Mouse (Mus musculus): ENCODE results near the gene Setd4. TPM values are rescaled to one million over a fixed set of nuclear protein-coding genes. Genes with fewer than 3 reads are reported as not detected.

Setd4 gene
- polyA plus RNA-seq, 1 experiment from 2014 or later: 9.7 TPM

GRCm38 (mm10) chr16:93584976-93585702, 18.7 kb downstream of the Setd4 start:
- Histone ChIP-seq H3K9ac (ENCODE audit: low read depth, low read length) (no peak overlapping the region), H3K36me3 (ENCODE audit: control insufficient read depth, insufficient read depth, low read length) (0 out of 2 replicates have a peak, but pooled peaks cover 3% of the 10 kb centered on the region), H3K9me3 (ENCODE audit: control insufficient read depth, low read length) (no peaks in the 10 kb centered on the region), H3K27me3 (replicated peaks; ENCODE audit: control insufficient read depth, insufficient read depth, low read length) (no peaks in the 10 kb centered on the region), H3K27ac (ENCODE audit: low read length) (no peak overlapping the region), H3K4me2 (ENCODE audit: low read depth, low read length) (no peak overlapping the region), H3K4me3 (ENCODE audit: low read length) (no peak overlapping the region), H3K4me1 (ENCODE audit: control insufficient read depth, insufficient read depth, low read length) (no peaks in the 10 kb centered on the region)
- 81% methylated on average over 24 of the region's 24 CpGs for WGBS
- no peak for ATAC-seq

GRCm38 (mm10) chr16:93581125-93581524, 22.7 kb downstream of the Setd4 start:
- Histone ChIP-seq H3K4me3 (ENCODE audit: low read length) (no peak overlapping the region), H3K9me3 (ENCODE audit: control insufficient read depth, low read length) (no peaks in the 10 kb centered on the region), H3K36me3 (ENCODE audit: control insufficient read depth, insufficient read depth, low read length) (0 out of 2 replicates have a peak, but pooled peaks cover 3% of the 10 kb centered on the region), H3K9ac (ENCODE audit: low read depth, low read length) (no peak overlapping the region), H3K27me3 (replicated peaks; ENCODE audit: control insufficient read depth, insufficient read depth, low read length) (no peaks in the 10 kb centered on the region), H3K4me1 (ENCODE audit: control insufficient read depth, insufficient read depth, low read length) (no peaks in the 10 kb centered on the region), H3K27ac (ENCODE audit: low read length) (no peak overlapping the region), H3K4me2 (ENCODE audit: low read depth, low read length) (no peak overlapping the region)
- WGBS: 74% methylated on average over 6 of the region's 6 CpGs
- no peak for ATAC-seq

- no peak for ATAC-seq
- H3K9ac ChIP-seq (ENCODE audit: low read depth, low read length): no peak overlapping the region
- no peak overlapping the region for H3K27ac ChIP-seq (ENCODE audit: low read length)
- no peaks in the 10 kb centered on the region; the same call in 1 of the 2 replicates for H3K4me1 ChIP-seq (ENCODE audit: control insufficient read depth, insufficient read depth, low read length)
- H3K9me3 ChIP-seq (ENCODE audit: control insufficient read depth, low read length): no peaks in the 10 kb centered on the region
- no peak overlapping the region for H3K4me3 ChIP-seq (ENCODE audit: low read length)
- WGBS: 84% methylated on average over 8 of the region's 8 CpGs
- no peak overlapping the region for H3K4me2 ChIP-seq (ENCODE audit: low read depth, low read length)
- H3K36me3 ChIP-seq (ENCODE audit: control insufficient read depth, insufficient read depth, low read length): no peaks in the 10 kb centered on the region
- no peaks in the 10 kb centered on the region for H3K27me3 ChIP-seq (replicated peaks; ENCODE audit: control insufficient read depth, insufficient read depth, low read length)
These were observed 25.4 kb downstream of the Setd4 start for GRCm38 (mm10) chr16:93578346-93579005.

GRCm38 (mm10) chr16:93576412-93577082, 27.3 kb downstream of the Setd4 start:
- Histone ChIP-seq H3K4me3 (ENCODE audit: low read length) (no peak overlapping the region), H3K27ac (ENCODE audit: low read length) (no peak overlapping the region), H3K9me3 (ENCODE audit: control insufficient read depth, low read length) (no peaks in the 10 kb centered on the region), H3K36me3 (ENCODE audit: control insufficient read depth, insufficient read depth, low read length) (no peaks in the 10 kb centered on the region), H3K27me3 (replicated peaks; ENCODE audit: control insufficient read depth, insufficient read depth, low read length) (no peaks in the 10 kb centered on the region), H3K9ac (ENCODE audit: low read depth, low read length) (no peak overlapping the region), H3K4me2 (ENCODE audit: low read depth, low read length) (peak overlapping the region; percentile 11), H3K4me1 (ENCODE audit: control insufficient read depth, insufficient read depth, low read length) (no peaks in the 10 kb centered on the region; the same call in 1 of the 2 replicates)
- ATAC-seq: peak; percentile 76
- WGBS: 17% methylated on average over 14 of the region's 14 CpGs

- Histone ChIP-seq H3K27me3 (replicated peaks; ENCODE audit: control insufficient read depth, insufficient read depth, low read length) (no peaks in the 10 kb centered on the region), H3K9ac (ENCODE audit: low read depth, low read length) (no peak overlapping the region), H3K4me3 (ENCODE audit: low read length) (no peak overlapping the region), H3K4me1 (ENCODE audit: control insufficient read depth, insufficient read depth, low read length) (no peaks in the 10 kb centered on the region; the same call in 1 of the 2 replicates), H3K27ac (ENCODE audit: low read length) (no peak overlapping the region), H3K36me3 (ENCODE audit: control insufficient read depth, insufficient read depth, low read length) (no peaks in the 10 kb centered on the region), H3K9me3 (ENCODE audit: control insufficient read depth, low read length) (no peaks in the 10 kb centered on the region), H3K4me2 (ENCODE audit: low read depth, low read length) (no peak overlapping the region)
- ATAC-seq: no peak
- WGBS: 59% methylated on average over 5 of the region's 5 CpGs
These were observed 28.3 kb downstream of the Setd4 start for GRCm38 (mm10) chr16:93575574-93575973.

- no peak for ATAC-seq
- no peaks in the 10 kb centered on the region for H3K9me3 ChIP-seq (ENCODE audit: control insufficient read depth, low read length)
- no peaks in the 10 kb centered on the region for H3K27me3 ChIP-seq (replicated peaks; ENCODE audit: control insufficient read depth, insufficient read depth, low read length)
- 42% methylated on average over 18 of the region's 18 CpGs for WGBS
- H3K4me2 ChIP-seq (ENCODE audit: low read depth, low read length): no peak overlapping the region
- no peak overlapping the region for H3K27ac ChIP-seq (ENCODE audit: low read length)
- H3K36me3 ChIP-seq (ENCODE audit: control insufficient read depth, insufficient read depth, low read length): no peaks in the 10 kb centered on the region
- H3K9ac ChIP-seq (ENCODE audit: low read depth, low read length): no peak overlapping the region
- no peaks in the 10 kb centered on the region; the same call in 1 of the 2 replicates for H3K4me1 ChIP-seq (ENCODE audit: control insufficient read depth, insufficient read depth, low read length)
- no peak overlapping the region for H3K4me3 ChIP-seq (ENCODE audit: low read length)
These were observed 29.2 kb downstream of the Setd4 start for GRCm38 (mm10) chr16:93574521-93575191.

GRCm38 (mm10) chr16:93573434-93573833, 30.4 kb downstream of the Setd4 start:
- 96% methylated on average over 5 of the region's 5 CpGs for WGBS
- Histone ChIP-seq H3K4me1 (ENCODE audit: control insufficient read depth, insufficient read depth, low read length) (no peaks in the 10 kb centered on the region; the same call in 1 of the 2 replicates), H3K4me2 (ENCODE audit: low read depth, low read length) (no peak overlapping the region), H3K9me3 (ENCODE audit: control insufficient read depth, low read length) (no peaks in the 10 kb centered on the region), H3K4me3 (ENCODE audit: low read length) (no peak overlapping the region), H3K9ac (ENCODE audit: low read depth, low read length) (no peak overlapping the region), H3K36me3 (ENCODE audit: control insufficient read depth, insufficient read depth, low read length) (no peaks in the 10 kb centered on the region), H3K27ac (ENCODE audit: low read length) (no peak overlapping the region), H3K27me3 (replicated peaks; ENCODE audit: control insufficient read depth, insufficient read depth, low read length) (no peaks in the 10 kb centered on the region)
- ATAC-seq: no peak

GRCm38 (mm10) chr16:93572383-93572782, 31.5 kb downstream of the Setd4 start:
- Histone ChIP-seq H3K27ac (ENCODE audit: low read length) (no peak overlapping the region), H3K9ac (ENCODE audit: low read depth, low read length) (no peak overlapping the region), H3K36me3 (ENCODE audit: control insufficient read depth, insufficient read depth, low read length) (no peaks in the 10 kb centered on the region), H3K4me1 (ENCODE audit: control insufficient read depth, insufficient read depth, low read length) (no peaks in the 10 kb centered on the region; the same call in 1 of the 2 replicates), H3K27me3 (replicated peaks; ENCODE audit: control insufficient read depth, insufficient read depth, low read length) (no peaks in the 10 kb centered on the region), H3K4me3 (ENCODE audit: low read length) (no peak overlapping the region), H3K9me3 (ENCODE audit: control insufficient read depth, low read length) (no peaks in the 10 kb centered on the region), H3K4me2 (ENCODE audit: low read depth, low read length) (no peak overlapping the region)
- no peak for ATAC-seq
- 91% methylated on average over 6 of the region's 6 CpGs for WGBS

GRCm38 (mm10) chr16:93558499-93558898, 45.4 kb downstream of the Setd4 start:
- ATAC-seq: no peak
- no peaks in the 10 kb centered on the region for H3K27me3 ChIP-seq (replicated peaks; ENCODE audit: control insufficient read depth, insufficient read depth, low read length)
- H3K9ac ChIP-seq (ENCODE audit: low read depth, low read length): peak overlapping the region; percentile 5; the same call in 1 of the 2 replicates
- H3K4me2 ChIP-seq (ENCODE audit: low read depth, low read length): no peak overlapping the region
- H3K36me3 ChIP-seq (ENCODE audit: control insufficient read depth, insufficient read depth, low read length): no peaks in the 10 kb centered on the region
- no peaks in the 10 kb centered on the region for H3K4me1 ChIP-seq (ENCODE audit: control insufficient read depth, insufficient read depth, low read length)
- WGBS: 25% methylated on average over 12 of the region's 12 CpGs
- no peak overlapping the region for H3K27ac ChIP-seq (ENCODE audit: low read length)
- H3K9me3 ChIP-seq (ENCODE audit: control insufficient read depth, low read length): no peaks in the 10 kb centered on the region
- no peak overlapping the region for H3K4me3 ChIP-seq (ENCODE audit: low read length)

Measured in intestine, embryonic 16.5 days (tissue).